Mouse (Mus musculus) MEL (cell line): ENCODE results near the gene Epb41l4b.

Experiments used
- CTCF ChIP-seq, 3 experiments: IDR thresholded peaks in 2 of 3; conservative IDR thresholded peaks in 1 of 3; 2 replicates each; pipeline ENCODE4 v1.5.1; 2011 to 2012; ENCODE audit warnings: low read length in 3 of 3, low read depth in 2 of 3, mild to moderate bottlenecking in 2 of 3, improper control_type of control experiment in 1 of 3, inconsistent platforms in 1 of 3, mixed read lengths in 1 of 3, moderate library complexity in 1 of 3; ENCODE audit not compliant: control insufficient read depth in 1 of 3, insufficient read depth in 1 of 3, poor library complexity in 1 of 3, severe bottlenecking in 1 of 3
- HCFC1 ChIP-seq: IDR thresholded peaks from 2 replicates; pipeline ENCODE4 v1.6.1; 2012; ENCODE audit warnings: low read depth, mild to moderate bottlenecking, inconsistent platforms, low read length, improper control_type of control experiment, moderate library complexity
- MAX ChIP-seq: IDR thresholded peaks from 2 replicates; pipeline ENCODE4 v1.6.1; 2011; ENCODE audit warnings: low read length, improper control_type of control experiment
- MYC ChIP-seq: IDR thresholded peaks from 2 replicates; pipeline ENCODE4 v1.6.1; 2011; ENCODE audit warnings: low read depth, mild to moderate bottlenecking, low read length, improper control_type of control experiment, moderate library complexity
- POLR2A ChIP-seq, 2 experiments: IDR thresholded peaks; 2 replicates each; pipeline ENCODE4 v1.6.1; 2011 to 2012; ENCODE audit warnings: low read length in 2 of 2, mild to moderate bottlenecking in 2 of 2, control low read depth in 1 of 2, improper control_type of control experiment in 1 of 2, low read depth in 1 of 2, moderate library complexity in 1 of 2; ENCODE audit not compliant: control insufficient read depth in 1 of 2, insufficient read depth in 1 of 2, poor library complexity in 1 of 2
- USF2 ChIP-seq, 2 experiments: IDR thresholded peaks; 2 replicates each; pipeline ENCODE4 v1.6.1; 2011 to 2012; ENCODE audit warnings: improper control_type of control experiment in 2 of 2, low read length in 2 of 2, borderline replicate concordance in 1 of 2, inconsistent platforms in 1 of 2, low read depth in 1 of 2, mild to moderate bottlenecking in 1 of 2; ENCODE audit not compliant: insufficient read depth in 1 of 2
- ZKSCAN1 ChIP-seq: IDR thresholded peaks from 2 replicates; pipeline ENCODE4 v1.6.1; 2012; ENCODE audit warnings: low read depth, mild to moderate bottlenecking, inconsistent platforms, low read length, improper control_type of control experiment, moderate library complexity
- ZMIZ1 ChIP-seq: IDR thresholded peaks from 2 replicates; pipeline ENCODE4 v1.6.1; 2012; ENCODE audit warnings: low read depth, mild to moderate bottlenecking, inconsistent platforms, low read length, improper control_type of control experiment, moderate library complexity
- ZNF384 ChIP-seq: IDR thresholded peaks from 2 replicates; pipeline ENCODE4 v1.6.1; 2012; ENCODE audit warnings: low read depth, mild to moderate bottlenecking, inconsistent platforms, low read length, improper control_type of control experiment

- TF ChIP-seq MAX (no peak), CTCF (IDR thresholded peaks at IDR 0.05 in 2 of 3, conservative IDR thresholded peaks at IDR 0.05 in 1 of 3; ENCODE audit: control insufficient read depth in 1 of 3, insufficient read depth in 1 of 3, low read depth in 2 of 3, low read length in 3 of 3, poor library complexity in 1 of 3, severe bottlenecking in 1 of 3) (peak; percentile 87 to 93 (median 87)), ZNF384 (no peak), ZMIZ1 (no peak), ZKSCAN1 (no peak), POLR2A (IDR thresholded peaks at IDR 0.05; ENCODE audit: control insufficient read depth in 1 of 2, insufficient read depth in 1 of 2, low read depth in 1 of 2, low read length in 2 of 2, poor library complexity in 1 of 2) (no peak), HCFC1 (no peak), MYC (no peak), USF2 (IDR thresholded peaks at IDR 0.05; ENCODE audit: borderline replicate concordance in 1 of 2, insufficient read depth in 1 of 2, low read depth in 1 of 2, low read length in 2 of 2) (no peak)
Observed at GRCm38 (mm10) chr4:57017229-57017628, 126.0 kb downstream of the Epb41l4b start.
